ENCODE assay signal across 8 mouse cellular contexts in the genomic region with DNA sequence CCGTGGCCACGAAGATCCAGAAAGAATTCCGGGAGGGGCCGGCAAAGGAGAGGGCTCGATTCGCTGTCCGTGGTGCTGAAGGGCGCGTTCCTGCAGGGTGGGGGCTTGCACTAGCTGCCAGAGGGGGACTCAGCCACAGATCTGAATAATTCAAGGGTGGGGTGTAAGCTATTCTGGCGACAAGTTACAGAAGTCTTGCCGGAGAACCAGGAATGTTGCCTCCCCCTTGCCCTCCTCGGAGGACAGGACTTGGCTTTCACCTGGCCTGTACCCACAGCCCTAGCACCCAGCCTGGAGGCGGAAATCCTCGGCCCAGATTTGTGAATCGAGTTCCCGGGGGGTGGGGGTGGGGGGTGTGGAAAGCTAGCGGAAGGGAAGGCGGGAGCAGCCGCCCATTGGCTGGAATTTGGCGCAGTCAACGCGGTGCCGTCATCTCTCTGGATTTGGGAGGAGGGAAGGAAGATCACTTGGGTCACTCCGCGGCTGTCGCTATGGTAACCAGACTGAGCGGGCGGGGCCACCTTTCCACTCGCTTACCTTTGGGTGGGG. TPM values are rescaled to one million over a fixed set of nuclear protein-coding genes. Genes with fewer than 3 reads are reported as not detected.
DNase-seq lines count a peak whose midpoint lies in the region; ATAC-seq and TF ChIP-seq lines count a peak whose summit lies in the region.

No protein-coding gene starts in this region.

- no peak for TF ChIP-seq CTCF in forebrain, postnatal 0 days (IDR thresholded peaks at IDR 0.05; ENCODE audit: low read depth)

- peak overlapping the region; percentile 52 for H3K9ac ChIP-seq in forebrain, postnatal 0 days
- H3K9ac ChIP-seq in hindbrain, embryonic 11.5 days (ENCODE audit: low read depth, low read length), result peak overlapping the region; percentile 42; the same call in 1 of the 2 replicates
- H3K9ac ChIP-seq in lung, embryonic 16.5 days (ENCODE audit: low read length), result no peak overlapping the region

- H3K4me1 ChIP-seq in forebrain, postnatal 0 days (ENCODE audit: insufficient read depth), result peaks cover 18% of the 10 kb centered on the region
- H3K4me1 ChIP-seq in hindbrain, embryonic 11.5 days (replicated peaks; ENCODE audit: control insufficient read depth, insufficient read depth, low read length), result peaks cover 12% of the 10 kb centered on the region
- H3K4me1 ChIP-seq in lung, embryonic 16.5 days (replicated peaks; ENCODE audit: control insufficient read depth, insufficient read depth, low read length), result peaks cover 6% of the 10 kb centered on the region

- DNase-seq in Muller cell, postnatal 12 days (ENCODE audit: inconsistent ontology term), result peak; percentile 91
- peak; percentile 96 to 99 for DNase-seq in cerebellum, adult 18-20 months
- peak; percentile 94 for DNase-seq in forebrain, postnatal 0 days
- DNase-seq in hindbrain, embryonic 11.5 days (ENCODE audit: low spot score), result peak; percentile 86
- peak; percentile 83 to 89 for DNase-seq in layer of hippocampus, postnatal 10 days (ENCODE audit: low spot score in 2 of 2)
- DNase-seq in retina, embryonic 14.5 days (ENCODE audit: low spot score), result peak; percentile 84

- peak; percentile 74 for ATAC-seq in forebrain, postnatal 0 days
- peak; percentile 49 for ATAC-seq in hindbrain, embryonic 11.5 days (ENCODE audit: low FRiP score)
- ATAC-seq in lung, embryonic 16.5 days (ENCODE audit: low read depth), result peak; percentile 56; the same call in 1 of the 2 replicates
- no peak for ATAC-seq in monocyte, adult 5-6 weeks (replicated peaks; ENCODE audit: insufficient number of reproducible peaks, low FRiP score, low TSS enrichment, poor library complexity, severe bottlenecking)

- peak overlapping the region; percentile 24 for H3K27ac ChIP-seq in forebrain, postnatal 0 days (ENCODE audit: low read depth, low read length)
- H3K27ac ChIP-seq in hindbrain, embryonic 11.5 days (ENCODE audit: low read depth, low read length), result peak overlapping the region; percentile 47; the same call in 1 of the 2 replicates
- no peak overlapping the region for H3K27ac ChIP-seq in lung, embryonic 16.5 days (ENCODE audit: low read length)

- WGBS in forebrain, postnatal 0 days, result under 1% methylated on average over 29 of the region's 29 CpGs
- WGBS in hindbrain, embryonic 11.5 days, result 0% methylated on average over 29 of the region's 29 CpGs
- under 1% methylated on average over 29 of the region's 29 CpGs for WGBS in lung, embryonic 16.5 days

- H3K27me3 ChIP-seq in forebrain, postnatal 0 days (ENCODE audit: insufficient read depth, low read length), result peaks cover 6% of the 10 kb centered on the region
- peaks cover 23% of the 10 kb centered on the region for H3K27me3 ChIP-seq in hindbrain, embryonic 11.5 days (ENCODE audit: control insufficient read depth, insufficient read depth, low read length)
- H3K27me3 ChIP-seq in lung, embryonic 16.5 days (ENCODE audit: control insufficient read depth, insufficient read depth, low read depth, low read length), result peaks cover 64% of the 10 kb centered on the region

- H3K4me3 ChIP-seq in forebrain, postnatal 0 days (ENCODE audit: low read depth, low read length), result peak overlapping the region; percentile 79
- peak overlapping the region; percentile 63 for H3K4me3 ChIP-seq in hindbrain, embryonic 11.5 days (ENCODE audit: low read depth, low read length)
- peak overlapping the region; percentile 38 for H3K4me3 ChIP-seq in lung, embryonic 16.5 days (ENCODE audit: low read length)

- no peaks in the 10 kb centered on the region for H3K36me3 ChIP-seq in forebrain, postnatal 0 days (ENCODE audit: insufficient read depth)
- H3K36me3 ChIP-seq in hindbrain, embryonic 11.5 days (ENCODE audit: control insufficient read depth, insufficient read depth, low read length), result no peaks in the 10 kb centered on the region
- no peaks in the 10 kb centered on the region for H3K36me3 ChIP-seq in lung, embryonic 16.5 days (ENCODE audit: control insufficient read depth, insufficient read depth, low read length)

- peak overlapping the region; percentile 68 for H3K4me2 ChIP-seq in forebrain, postnatal 0 days (ENCODE audit: low read depth)
- H3K4me2 ChIP-seq in hindbrain, embryonic 11.5 days (replicated peaks; ENCODE audit: low read depth, low read length), result peak overlapping the region; percentile 67
- H3K4me2 ChIP-seq in lung, embryonic 16.5 days (ENCODE audit: low read depth, low read length), result peak overlapping the region; percentile 49

- no peaks in the 10 kb centered on the region for H3K9me3 ChIP-seq in forebrain, postnatal 0 days (ENCODE audit: low read length)
- H3K9me3 ChIP-seq in hindbrain, embryonic 11.5 days (ENCODE audit: control insufficient read depth, low read length), result no peaks in the 10 kb centered on the region
- no peaks in the 10 kb centered on the region for H3K9me3 ChIP-seq in lung, embryonic 16.5 days (ENCODE audit: control insufficient read depth, low read length)

RNA-seq across cellular contexts. Expression of a gene that starts 3.5 kb away (rescaled TPM):
- total RNA-seq in forebrain, postnatal 0 days (2014; rRNA removed), result 24.2 and 27.2 TPM in 2 replicates
- polyA plus RNA-seq in forebrain, postnatal 0 days (2015; fragmentation: Nextera tagmentation; extraction: Ambion mirVana), result 9.7 and 10.0 TPM in 2 replicates
- polyA plus RNA-seq in hindbrain, embryonic 11.5 days (2014; fragmentation: Nextera tagmentation; extraction: Ambion mirVana), result 4.6 and 5.3 TPM in 2 replicates
- 100 to 1,000 TPM; 286 to 311 TPM for total RNA-seq in layer of hippocampus, postnatal 10 days (2021)
- polyA plus RNA-seq in lung, embryonic 16.5 days (2015; fragmentation: Nextera tagmentation; extraction: Ambion mirVana), result not detected in 2 replicates
- not detected in 3 replicates for total RNA-seq in monocyte, adult 5-6 weeks (2017)

RNA-seq across cellular contexts. Expression of a gene that starts 27.0 kb away (rescaled TPM):
- not detected in 2 replicates for total RNA-seq in forebrain, postnatal 0 days (2014; rRNA removed)
- not detected in 2 replicates for polyA plus RNA-seq in forebrain, postnatal 0 days (2015; fragmentation: Nextera tagmentation; extraction: Ambion mirVana)
- polyA plus RNA-seq in hindbrain, embryonic 11.5 days (2014; fragmentation: Nextera tagmentation; extraction: Ambion mirVana), result 1.3 and 3.0 TPM in 2 replicates
- not detected for total RNA-seq in layer of hippocampus, postnatal 10 days (2021)
- polyA plus RNA-seq in lung, embryonic 16.5 days (2015; fragmentation: Nextera tagmentation; extraction: Ambion mirVana), result not detected in 2 replicates
- not detected in 3 replicates for total RNA-seq in monocyte, adult 5-6 weeks (2017)

RNA-seq across cellular contexts. Expression of a gene that starts 34.7 kb away (rescaled TPM):
- total RNA-seq in forebrain, postnatal 0 days (2014; rRNA removed), result not detected in 2 replicates
- not detected in 2 replicates for polyA plus RNA-seq in forebrain, postnatal 0 days (2015; fragmentation: Nextera tagmentation; extraction: Ambion mirVana)
- polyA plus RNA-seq in hindbrain, embryonic 11.5 days (2014; fragmentation: Nextera tagmentation; extraction: Ambion mirVana), result 0.50 and 1.6 TPM in 2 replicates
- under 1 TPM in 1 of 2 experiments, not detected in 1; 0.53 TPM for total RNA-seq in layer of hippocampus, postnatal 10 days (2021)
- not detected in 2 replicates for polyA plus RNA-seq in lung, embryonic 16.5 days (2015; fragmentation: Nextera tagmentation; extraction: Ambion mirVana)
- total RNA-seq in monocyte, adult 5-6 weeks (2017), result not detected in 3 replicates

Comparison
In these comparisons a context has a peak if more than half of its experiments do, and no peak if none do; other contexts are left out.
1. RNA of a gene that starts 3.5 kb away (total RNA-seq): 286 to 311 TPM in layer of hippocampus, postnatal 10 days and 24.2 to 27.2 TPM in forebrain, postnatal 0 days; not detected in monocyte, adult 5-6 weeks; every median in the first group is over 10 times any median in the second.
2. Peak in every context shown above with its lines, with median percentiles within 50 percentile points of each other: DNase-seq, H3K4me2 ChIP-seq and H3K4me3 ChIP-seq.